ENCODE assay signal across 11 mouse cellular contexts in genomic region chr2:103906581-103907184, GRCm38 (mm10). TPM values are rescaled to one million over a fixed set of nuclear protein-coding genes. Genes with fewer than 3 reads are reported as not detected.
DNase-seq lines count a peak whose midpoint lies in the region; ATAC-seq lines count a peak whose summit lies in the region.
"Had no signal": no experiment of that assay in that cellular context is flagged by ENCODE, and none has a peak within 500 bp of the region (broad histone marks: within the 10 kb centered on the region; RNA-seq: fewer than 3 reads in every experiment).

No protein-coding gene starts in this region.

- 40% methylated on average over 2 of the region's 2 CpGs for WGBS in liver, embryonic 12.5 days (ENCODE audit: insufficient replicate concordance)
- WGBS in midbrain, embryonic 13.5 days = 44% methylated on average over 2 of the region's 2 CpGs

- H3K4me2 ChIP-seq in liver, embryonic 12.5 days = no peak overlapping the region
- H3K4me2 ChIP-seq in midbrain, embryonic 13.5 days (replicated peaks) = no peak overlapping the region
- H3K4me2 ChIP-seq: embryonic facial prominence, embryonic 13.5 days; midbrain, embryonic 12.5 days had no signal

- 0 out of 2 replicates have a peak overlapping the region, but pooled peaks have one; percentile 33 for H3K9ac ChIP-seq in liver, embryonic 12.5 days
- H3K9ac ChIP-seq in midbrain, embryonic 13.5 days (replicated peaks) = no peak overlapping the region
- H3K9ac ChIP-seq: embryonic facial prominence, embryonic 13.5 days; midbrain, embryonic 12.5 days had no signal

- peaks cover 64% of the 10 kb centered on the region for H3K4me1 ChIP-seq in liver, embryonic 12.5 days
- peaks cover 16% of the 10 kb centered on the region; the same call in 1 of the 2 replicates for H3K4me1 ChIP-seq in midbrain, embryonic 13.5 days (replicated peaks)

- H3K36me3 ChIP-seq in liver, embryonic 12.5 days = no peaks in the 10 kb centered on the region
- no peaks in the 10 kb centered on the region for H3K36me3 ChIP-seq in midbrain, embryonic 13.5 days
- H3K36me3 ChIP-seq: embryonic facial prominence, embryonic 13.5 days; midbrain, embryonic 12.5 days had no signal

- peak; percentile 50 for DNase-seq in heart, adult 8-10 months (ENCODE audit: low spot score)
- no peak for DNase-seq in heart, postnatal 4 days
- DNase-seq in 3T3-L1 (ENCODE audit: low read depth, low spot score) = peak; percentile 9
- no peak for DNase-seq in urinary bladder, postnatal 25 days (ENCODE audit: low spot score)
- no peak for DNase-seq in embryo, embryonic 11 days

- H3K27ac ChIP-seq in liver, embryonic 12.5 days = peak overlapping the region; percentile 64
- H3K27ac ChIP-seq in midbrain, embryonic 13.5 days = no peak overlapping the region
- H3K27ac ChIP-seq: midbrain, embryonic 12.5 days had no signal

- H3K4me3 ChIP-seq in liver, embryonic 12.5 days = no peak overlapping the region
- H3K4me3 ChIP-seq in midbrain, embryonic 13.5 days (replicated peaks) = no peak overlapping the region
- H3K4me3 ChIP-seq: embryonic facial prominence, embryonic 13.5 days; midbrain, embryonic 12.5 days had no signal

- no peaks in the 10 kb centered on the region for H3K27me3 ChIP-seq in liver, embryonic 12.5 days (replicated peaks)
- no peaks in the 10 kb centered on the region for H3K27me3 ChIP-seq in midbrain, embryonic 13.5 days
- H3K27me3 ChIP-seq: embryonic facial prominence, embryonic 13.5 days; midbrain, embryonic 12.5 days had no signal

- H3K9me3 ChIP-seq in liver, embryonic 12.5 days (replicated peaks) = no peaks in the 10 kb centered on the region
- no peaks in the 10 kb centered on the region for H3K9me3 ChIP-seq in midbrain, embryonic 13.5 days
- H3K9me3 ChIP-seq: embryonic facial prominence, embryonic 13.5 days; midbrain, embryonic 12.5 days had no signal

- ATAC-seq in granulocyte monocyte progenitor cell, adult 5-6 weeks (replicated peaks; ENCODE audit: poor library complexity, severe bottlenecking) = peak; percentile 84
- ATAC-seq in liver, embryonic 12.5 days = no peak
- no peak for ATAC-seq in midbrain, embryonic 13.5 days
- ATAC-seq: CD4-positive, CD25-positive, alpha-beta regulatory T cell, adult 4 months had no signal

RNA-seq across cellular contexts. Expression of gene Lmo2, which starts 51.1 kb away (rescaled TPM):
- 10 to 100 TPM; 25.6 to 27.7 (median 26.0) TPM for total RNA-seq in heart, adult 8-10 months (2022)
- total RNA-seq in heart, postnatal 4 days (2021) = 10 to 100 TPM; 25.0 to 25.4 TPM
- 334 and 343 TPM in 2 replicates for total RNA-seq in granulocyte monocyte progenitor cell, adult 5-6 weeks (2014; fragmentation: Nextera tagmentation)
- total RNA-seq in granulocyte monocyte progenitor cell, adult 5-6 weeks (2017) = 231 and 233 TPM in 2 replicates
- 188 and 194 TPM in 2 replicates for polyA plus RNA-seq in liver, embryonic 12.5 days (2016; fragmentation: Nextera tagmentation; extraction: Ambion mirVana)
- 25.8 and 28.7 TPM in 2 replicates for polyA plus RNA-seq in midbrain, embryonic 13.5 days (2015; fragmentation: Nextera tagmentation; extraction: Ambion mirVana)

Comparison
In these comparisons a context has a peak if more than half of its experiments do, and no peak if none do; other contexts are left out.
1. DNase-seq: peak in heart, adult 8-10 months (single experiment) and 3T3-L1 (single experiment); none in heart, postnatal 4 days (single experiment), urinary bladder, postnatal 25 days (single experiment) and embryo, embryonic 11 days (single experiment).
2. RNA of gene Lmo2, which starts 51.1 kb away (total RNA-seq): 231 to 343 TPM in granulocyte monocyte progenitor cell, adult 5-6 weeks; 25.6 to 27.7 TPM in heart, adult 8-10 months and 25.0 to 25.4 TPM in heart, postnatal 4 days; every median in the first group is over 4 times any median in the second.